Mouse (Mus musculus) C2C12 (cell line): Measurements from ENCODE around the gene Thrb. TPM values are rescaled to one million over a fixed set of nuclear protein-coding genes. Genes with fewer than 3 reads are reported as not detected.

Experiments used
- H3K27me3 ChIP-seq: one replicate; pipeline ENCODE4 v1.6.1; 2011; ENCODE audit not compliant: control insufficient read depth, insufficient read depth, insufficient read length
- H3K36me3 ChIP-seq: one replicate; pipeline ENCODE4 v1.6.1; 2011; ENCODE audit not compliant: control insufficient read depth, insufficient read depth
- H3K4me3 ChIP-seq: one replicate; pipeline ENCODE4 v1.5.1; 2011; ENCODE audit warnings: mild to moderate bottlenecking, control low read depth; ENCODE audit not compliant: poor library complexity, insufficient read depth, severe bottlenecking
- H3K79me2 ChIP-seq: one replicate; pipeline ENCODE4 v1.6.1; 2011; ENCODE audit not compliant: control insufficient read depth, insufficient read depth
- H3K79me3 ChIP-seq: one replicate; pipeline ENCODE4 v1.6.1; 2011; ENCODE audit warnings: low read depth, control low read depth
- H3ac ChIP-seq: one replicate; pipeline ENCODE3; 2011; ENCODE audit warnings: low read depth; ENCODE audit not compliant: control insufficient read depth, insufficient read length
- CEBPB ChIP-seq: IDR thresholded peaks from one replicate; pipeline ENCODE4 v1.6.1; 2011; ENCODE audit warnings: low read depth, mild to moderate bottlenecking, control low read depth, moderate library complexity
- CTCF ChIP-seq: IDR thresholded peaks from one replicate; pipeline ENCODE4 v1.5.1; 2011; ENCODE audit not compliant: control insufficient read depth, insufficient read depth, insufficient read length
- FOSL1 ChIP-seq: IDR thresholded peaks from one replicate; pipeline ENCODE4 v1.8.0; 2011; ENCODE audit warnings: mild to moderate bottlenecking, low read length; ENCODE audit not compliant: poor library complexity, insufficient read depth, severe bottlenecking
- MAX ChIP-seq: IDR thresholded peaks from one replicate; pipeline ENCODE4 v1.6.1; 2011; ENCODE audit warnings: mild to moderate bottlenecking, control low read depth
- MYOD1 ChIP-seq: IDR thresholded peaks from one replicate; pipeline ENCODE4 v1.6.1; 2011; ENCODE audit warnings: low read depth; ENCODE audit not compliant: control insufficient read depth, insufficient read length
- MYOG ChIP-seq: IDR thresholded peaks from one replicate; pipeline ENCODE4 v1.6.1; 2011; ENCODE audit not compliant: control insufficient read depth, insufficient read length; ENCODE audit errors: extremely low read depth
- USF1 ChIP-seq: IDR thresholded peaks from one replicate; pipeline ENCODE4 v1.6.1; 2011; ENCODE audit warnings: low read depth, mild to moderate bottlenecking, control low read depth, moderate library complexity
- polyA plus RNA-seq: library from polyadenylated mRNA; unstranded; fragments of >200 nt; fragmentation: generic; extraction: Trizol; gene quantifications from one replicate; pipeline ENCODE4 v1.2.1, GENCODE M21; 2012; ENCODE audit warnings: missing spikeins

The Thrb gene
- polyA plus RNA-seq, 1 experiment, result 0.01 TPM

GRCm38 (mm10) chr14:17954038-17954437 lies 294.0 kb downstream of the Thrb start:
- TF ChIP-seq CEBPB (no peak), FOSL1 (no peak), CTCF (no peak), MAX (no peak)
- Histone ChIP-seq H3K79me2 (no peaks in the 10 kb centered on the region), H3ac (no peak overlapping the region), H3K79me3 (no peaks in the 10 kb centered on the region), H3K36me3 (no peaks in the 10 kb centered on the region), H3K27me3 (no peaks in the 10 kb centered on the region), H3K4me3 (no peak overlapping the region)

DNA sequence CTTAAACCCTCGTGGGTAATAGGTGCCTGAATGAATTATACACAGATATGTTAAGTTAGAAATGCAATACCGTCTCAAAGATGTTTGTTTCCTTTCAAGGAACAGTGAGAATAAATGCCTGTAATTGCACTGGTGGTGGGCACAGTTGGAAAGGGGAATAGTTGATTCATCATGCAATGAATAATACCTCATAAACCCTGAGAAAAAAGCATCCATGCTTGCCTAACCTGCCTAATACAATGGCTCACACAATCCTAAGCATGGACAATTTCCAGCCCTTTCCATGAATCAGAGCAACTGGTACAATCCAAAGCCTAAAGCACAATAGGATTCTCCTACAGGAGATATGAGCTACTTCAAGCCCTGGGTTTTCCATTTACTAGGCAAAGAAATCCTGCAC lies 299.8 kb downstream of the Thrb start:
- Histone ChIP-seq H3K4me3 (no peak overlapping the region), H3K27me3 (no peaks in the 10 kb centered on the region), H3K79me2 (no peaks in the 10 kb centered on the region), H3ac (no peak overlapping the region), H3K36me3 (no peaks in the 10 kb centered on the region), H3K79me3 (no peaks in the 10 kb centered on the region)
- TF ChIP-seq USF1 (no peak), CTCF (no peak), MYOD1 (no peak), MAX (no peak), CEBPB (no peak)

DNA sequence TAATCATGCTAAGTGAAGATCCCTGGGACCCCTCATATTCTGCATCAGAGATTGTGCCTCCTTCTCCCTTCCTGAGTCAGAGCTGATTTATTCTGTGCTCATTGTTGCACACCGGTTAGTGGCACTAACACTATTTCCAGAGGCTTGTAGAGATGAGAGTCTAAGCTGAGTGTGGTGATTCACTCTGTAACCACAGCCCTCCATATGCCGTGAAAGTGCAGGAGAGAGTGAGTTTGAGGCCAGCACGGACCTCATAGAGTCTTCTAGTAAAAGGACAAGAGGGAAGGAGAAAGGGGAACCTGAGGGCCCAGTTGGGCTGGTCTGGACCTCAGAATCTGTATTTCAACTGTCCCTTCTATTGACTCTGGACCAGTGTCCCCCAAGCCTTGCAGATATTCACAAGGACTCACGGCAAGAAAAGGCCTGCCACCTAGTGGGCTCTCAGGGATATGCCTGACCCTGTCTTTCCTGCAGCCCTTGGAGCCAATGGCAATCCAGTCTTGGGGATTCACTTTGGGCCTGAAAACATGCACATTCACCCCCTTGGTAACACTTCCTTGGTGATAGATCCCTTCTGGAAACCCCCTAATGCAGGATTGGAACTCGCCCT lies 307.2 kb downstream of the Thrb start:
- H3ac ChIP-seq, result no peak overlapping the region
- no peaks in the 10 kb centered on the region for H3K79me3 ChIP-seq
- H3K36me3 ChIP-seq, result no peaks in the 10 kb centered on the region
- TF ChIP-seq CEBPB (no peak), CTCF (no peak), FOSL1 (no peak), MAX (no peak), USF1 (no peak), MYOG (no peak), MYOD1 (no peak)
- no peaks in the 10 kb centered on the region for H3K79me2 ChIP-seq
- no peaks in the 10 kb centered on the region for H3K27me3 ChIP-seq
- H3K4me3 ChIP-seq, result no peak overlapping the region

DNA sequence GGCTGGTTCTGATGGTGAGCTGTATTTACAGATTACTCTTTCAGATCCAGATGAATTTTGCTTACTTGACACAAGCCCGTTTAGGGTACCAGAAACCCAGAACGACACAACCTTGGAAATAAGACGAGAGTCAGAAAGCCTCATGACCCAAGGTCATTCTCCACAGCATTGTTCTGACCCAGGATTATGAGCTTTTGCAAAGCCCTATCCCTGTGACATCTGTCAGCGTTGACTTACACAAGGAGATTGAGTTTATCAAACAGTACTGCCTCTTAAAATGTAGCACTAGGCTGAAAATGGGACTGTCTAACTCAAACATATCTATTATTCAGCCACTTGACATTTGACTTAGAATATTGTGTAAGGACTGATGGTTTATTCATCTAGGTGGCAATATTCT lies 312.1 kb downstream of the Thrb start:
- Histone ChIP-seq H3K4me3 (no peak overlapping the region), H3K79me2 (no peaks in the 10 kb centered on the region), H3K79me3 (no peaks in the 10 kb centered on the region), H3K27me3 (no peaks in the 10 kb centered on the region), H3K36me3 (no peaks in the 10 kb centered on the region), H3ac (no peak overlapping the region)
- TF ChIP-seq MYOG (no peak), USF1 (no peak), CTCF (no peak), MAX (no peak), CEBPB (no peak), FOSL1 (no peak), MYOD1 (no peak)

DNA sequence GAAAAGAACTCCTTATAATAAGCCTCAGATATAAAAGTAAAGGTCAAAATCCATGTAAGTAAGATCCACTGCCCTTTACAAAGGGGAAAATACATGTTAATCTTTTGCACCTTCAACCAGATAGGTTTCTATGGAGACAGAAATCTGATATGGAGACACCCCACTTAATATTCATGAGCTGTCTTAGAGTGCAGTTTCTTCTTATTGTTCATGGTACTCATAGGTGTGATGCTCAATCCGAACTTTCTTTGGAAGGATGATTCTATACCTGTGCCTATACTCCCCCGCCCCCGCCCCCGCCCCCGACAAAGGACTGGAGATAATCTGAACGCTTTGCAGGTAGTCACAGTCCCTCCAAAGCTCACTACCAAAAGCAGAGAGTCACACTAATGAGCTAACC lies 312.6 kb downstream of the Thrb start:
- Histone ChIP-seq H3K79me3 (no peaks in the 10 kb centered on the region), H3K36me3 (no peaks in the 10 kb centered on the region), H3K4me3 (no peak overlapping the region), H3K27me3 (no peaks in the 10 kb centered on the region), H3ac (no peak overlapping the region), H3K79me2 (no peaks in the 10 kb centered on the region)
- TF ChIP-seq USF1, result no peak
- TF ChIP-seq MYOD1, result no peak
- no peak for TF ChIP-seq CTCF
- TF ChIP-seq FOSL1, result no peak
- no peak for TF ChIP-seq MYOG
- no peak for TF ChIP-seq CEBPB
- no peak for TF ChIP-seq MAX

DNA sequence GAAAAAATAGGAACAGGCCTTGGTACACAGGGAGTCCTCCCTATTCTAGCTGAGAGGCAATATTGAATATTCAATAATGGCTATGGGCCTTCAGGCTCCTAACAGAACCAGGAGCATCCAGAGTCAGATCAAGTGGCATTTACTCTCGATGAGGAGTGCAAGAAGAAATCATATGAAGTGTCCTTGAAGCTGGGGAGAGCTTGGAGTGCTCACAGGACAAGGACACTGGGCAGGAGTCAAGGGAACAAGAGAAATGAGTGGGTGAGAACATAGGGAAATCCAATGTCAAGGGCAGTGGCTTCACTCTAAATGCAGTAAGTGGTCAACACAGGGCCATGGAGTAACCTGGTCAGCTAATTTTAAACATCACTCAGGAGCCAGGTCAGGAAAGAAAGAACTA lies 315.7 kb downstream of the Thrb start:
- Histone ChIP-seq H3K27me3 (no peaks in the 10 kb centered on the region), H3K36me3 (no peaks in the 10 kb centered on the region), H3K79me2 (no peaks in the 10 kb centered on the region), H3ac (no peak overlapping the region), H3K79me3 (no peaks in the 10 kb centered on the region), H3K4me3 (no peak overlapping the region)
- no peak for TF ChIP-seq MAX
- TF ChIP-seq CTCF, result no peak
- TF ChIP-seq MYOG, result no peak
- TF ChIP-seq FOSL1, result no peak
- TF ChIP-seq CEBPB, result no peak
- TF ChIP-seq MYOD1, result no peak
- no peak for TF ChIP-seq USF1
